Mouse (Mus musculus) heart, postnatal 36 days (tissue): ENCODE data around the gene Wdr91. TPM values are rescaled to one million over a fixed set of nuclear protein-coding genes. Genes with fewer than 3 reads are reported as not detected.

Source experiments
- DNase-seq, 2 experiments: peaks; one replicate each; pipeline ENCODE4 v3.0.0; 2021 to 2022
- intact Hi-C: fragments of 180-260 bp; cut with DNase I; formaldehyde crosslinking; loops from one replicate; pipeline ENCODE4 v1.15.1; 2025
- total RNA-seq, 2 experiments: library from RNA; stranded (reverse); gene quantifications; 2 replicates each; pipeline ENCODE4 v1.2.3; 2021

The Wdr91 gene
- total RNA-seq, 2 experiments from 2014 or later = 11.4 to 15.5 TPM

DNA sequence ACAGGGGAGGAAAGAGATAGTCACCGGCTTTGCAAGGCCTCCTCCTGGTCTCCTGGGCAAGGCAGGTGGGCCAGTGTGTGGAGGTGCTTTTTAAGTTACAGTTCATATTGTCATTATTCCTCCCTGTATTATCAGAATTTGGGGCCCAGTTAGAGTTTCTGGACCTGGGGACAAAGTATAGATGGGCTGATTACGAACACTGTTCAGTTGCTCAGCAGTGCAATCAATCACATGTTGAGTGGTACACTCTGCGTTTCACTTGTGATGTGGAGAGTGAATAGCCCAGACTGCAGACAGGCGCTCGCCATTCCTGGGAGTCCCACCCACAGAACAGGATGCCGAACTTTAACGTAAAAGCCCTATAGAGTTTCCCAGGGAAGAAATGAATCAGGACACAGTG lies 26.0 kb downstream of the Wdr91 start:
- no peak for DNase-seq
- intact Hi-C loops = no loop called here

DNA sequence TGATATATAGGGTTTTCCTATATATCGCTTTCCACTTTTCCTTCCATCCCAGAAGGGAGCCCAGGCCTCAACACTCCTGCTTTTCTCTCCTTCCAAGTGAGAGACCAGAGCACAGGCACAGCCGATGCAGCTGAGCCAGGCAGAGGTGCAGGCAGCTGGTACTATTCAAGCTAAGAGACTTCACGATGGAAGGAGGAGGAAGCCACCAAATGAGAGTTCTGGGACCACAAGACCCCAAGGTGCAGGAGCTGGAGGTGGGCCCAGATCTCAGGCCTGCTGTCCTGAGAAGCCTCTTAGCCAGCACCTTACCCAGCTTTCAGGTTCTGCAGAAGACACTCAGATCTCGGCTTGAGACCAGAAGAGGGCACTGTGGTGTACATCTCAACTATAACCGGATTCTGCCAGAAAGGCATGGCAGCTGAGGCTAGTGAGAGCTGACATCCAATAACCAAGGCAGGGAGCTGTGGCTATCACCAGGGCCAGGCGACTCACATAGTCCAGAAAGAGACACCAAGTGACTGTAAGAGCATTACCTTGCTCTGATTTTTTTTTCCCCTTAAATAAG lies 30.7 kb downstream of the Wdr91 start:
- DNase-seq = peak in 1 of 2 experiments; percentile 41
- intact Hi-C loops = loop anchor here (5.0 kb wide), 3 partner anchors 32 to 368 kb away; partner anchors contain the start of gene Wdr91

DNA sequence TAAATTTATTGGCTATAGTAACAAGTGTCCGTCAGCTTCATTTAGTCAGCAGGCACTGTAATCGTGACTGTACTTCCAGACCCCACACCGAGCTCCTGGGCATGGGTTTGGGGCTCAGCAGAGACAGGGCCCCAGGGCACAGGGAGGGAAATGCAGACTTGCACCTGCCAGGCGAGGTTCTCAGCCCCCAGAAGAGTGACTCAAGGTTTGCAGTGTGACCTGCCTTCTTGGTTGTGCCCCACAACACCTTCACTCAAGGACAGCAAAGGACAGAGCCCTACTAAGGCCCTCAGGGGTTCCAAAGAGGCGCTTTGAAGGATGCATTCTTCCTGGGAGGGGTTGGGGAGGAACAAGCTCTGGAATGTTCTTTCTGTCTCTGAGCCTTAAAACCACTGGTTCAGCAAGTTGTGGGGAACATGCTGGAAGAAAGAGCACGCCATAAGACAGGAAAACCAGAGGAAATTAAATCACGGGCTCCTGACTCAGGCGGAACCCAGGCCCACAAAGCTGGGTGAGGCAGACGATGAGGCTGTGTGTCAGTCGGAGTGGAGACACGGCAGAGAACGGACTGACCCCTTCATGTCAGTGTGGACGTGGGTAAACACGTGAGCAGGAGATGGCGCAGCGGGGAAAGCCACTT lies 31.5 kb downstream of the Wdr91 start:
- intact Hi-C loops = loop anchor here (5.0 kb wide), 3 partner anchors 33 to 367 kb away; partner anchors contain the start of gene Wdr91
- DNase-seq = no peak

DNA sequence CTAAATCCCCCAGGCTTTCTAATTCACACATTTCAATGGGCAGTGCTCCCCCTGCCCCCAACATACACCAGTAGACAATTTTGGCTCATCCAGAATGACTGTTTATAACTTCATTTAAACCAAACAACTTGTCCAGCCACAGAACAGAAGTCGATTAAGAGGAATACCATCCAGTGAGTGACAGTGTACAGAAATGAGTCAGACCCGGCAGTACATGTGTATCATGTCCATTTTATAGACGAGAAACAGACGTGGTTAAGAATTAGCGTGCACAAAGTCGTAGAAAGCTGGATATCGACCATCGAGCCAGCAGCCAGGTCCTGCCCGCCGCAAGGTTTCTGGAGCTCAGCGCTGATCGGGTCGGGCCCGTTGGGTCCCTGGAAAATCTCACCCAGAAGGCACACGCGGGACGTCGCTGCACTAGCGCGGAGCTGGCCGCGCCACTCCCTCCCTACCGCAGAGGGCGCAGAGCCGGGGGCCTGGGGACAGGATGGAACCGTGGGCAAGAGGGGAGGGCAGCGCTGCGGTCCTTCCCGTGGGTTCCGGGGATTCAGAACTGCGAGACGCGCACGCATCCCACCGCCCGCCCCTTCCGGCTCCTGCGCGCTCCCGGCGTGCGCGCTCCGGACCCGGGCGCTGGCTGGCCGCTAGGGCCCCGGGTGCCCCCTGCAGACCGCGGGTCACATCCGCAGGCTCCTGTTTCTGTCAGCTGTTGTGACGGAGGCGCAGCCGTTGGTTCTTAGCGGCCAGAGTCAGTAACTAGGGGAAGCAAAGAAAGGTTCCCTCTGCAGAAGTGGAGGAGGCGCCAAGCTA lies 33.0 kb downstream of the Wdr91 start, which contains the start of gene Cyren:
TSS of gene Cyren (minus strand) at position 552 of the 813 bp plus-strand sequence.
- peak; percentile 93 for DNase-seq
- intact Hi-C loops = loop anchor here (1.0 to 5.0 kb wide), 5 partner anchors 14 to 365 kb away; partner anchors contain the start of genes Agbl3, Tmem140 and Wdr91

DNA sequence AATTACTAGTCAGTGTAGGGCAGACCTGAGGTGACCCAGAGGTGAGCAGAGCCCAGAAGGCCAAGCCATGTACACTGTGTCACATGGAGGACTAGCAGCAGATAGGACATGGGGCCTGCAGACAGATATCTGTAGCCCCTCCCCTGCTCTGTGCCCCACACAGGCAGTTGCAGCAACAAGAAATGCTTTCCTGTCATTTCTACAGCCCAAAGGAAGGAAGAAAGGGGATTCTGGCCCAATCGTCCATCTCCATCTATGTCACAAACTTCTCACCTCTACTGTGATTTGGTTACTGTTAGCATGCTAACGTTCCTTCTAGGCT lies 33.9 kb downstream of the Wdr91 start:
- no peak for DNase-seq
- intact Hi-C loops = loop anchor here (1.0 to 5.0 kb wide), 4 partner anchors 13 to 364 kb away; partner anchors contain the start of genes Tmem140 and Wdr91

DNA sequence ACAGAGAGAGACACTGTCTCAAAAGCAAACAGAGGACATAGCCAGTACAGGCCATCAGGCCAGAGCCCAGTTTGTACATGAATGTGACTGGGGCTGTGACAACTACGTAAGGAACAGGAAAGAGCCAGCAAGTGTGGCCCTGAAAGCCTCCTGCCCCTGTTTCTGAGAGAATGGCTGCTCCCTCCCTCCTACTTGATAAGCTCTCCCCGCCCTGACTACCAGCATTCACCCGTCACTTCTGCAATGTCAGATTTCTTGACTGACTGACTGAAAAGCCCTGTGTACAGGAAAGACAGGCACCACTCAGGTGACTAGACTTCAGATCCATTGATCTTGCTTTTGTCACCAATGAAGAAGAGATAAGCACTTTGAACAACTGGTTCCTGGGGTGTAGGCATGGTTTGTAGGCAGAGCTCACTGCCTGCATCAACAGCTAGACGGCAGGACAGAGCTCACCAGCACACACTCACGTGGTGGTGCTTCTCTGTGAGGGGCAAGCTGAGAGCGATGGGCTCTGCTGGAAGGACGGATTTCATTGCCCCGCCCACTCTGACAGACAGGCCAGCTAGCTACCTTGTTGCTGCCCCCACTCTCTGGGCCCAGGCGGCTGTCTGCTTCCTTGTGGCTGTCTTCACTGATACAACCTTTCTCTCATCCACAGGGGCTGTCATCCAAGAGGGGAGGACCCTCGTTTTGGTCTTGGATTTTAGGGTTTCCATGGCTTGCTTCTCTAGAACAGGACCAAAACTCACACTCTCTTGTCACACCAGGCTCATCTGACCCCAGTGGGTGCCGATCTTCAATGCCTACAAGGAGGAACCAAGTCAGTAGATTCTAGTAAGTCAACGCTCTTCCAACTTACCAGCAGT lies 34.5 kb downstream of the Wdr91 start:
- intact Hi-C loops = loop anchor here (5.0 kb wide), 3 partner anchors 36 to 364 kb away; partner anchors contain the start of gene Wdr91
- no peak for DNase-seq

DNA sequence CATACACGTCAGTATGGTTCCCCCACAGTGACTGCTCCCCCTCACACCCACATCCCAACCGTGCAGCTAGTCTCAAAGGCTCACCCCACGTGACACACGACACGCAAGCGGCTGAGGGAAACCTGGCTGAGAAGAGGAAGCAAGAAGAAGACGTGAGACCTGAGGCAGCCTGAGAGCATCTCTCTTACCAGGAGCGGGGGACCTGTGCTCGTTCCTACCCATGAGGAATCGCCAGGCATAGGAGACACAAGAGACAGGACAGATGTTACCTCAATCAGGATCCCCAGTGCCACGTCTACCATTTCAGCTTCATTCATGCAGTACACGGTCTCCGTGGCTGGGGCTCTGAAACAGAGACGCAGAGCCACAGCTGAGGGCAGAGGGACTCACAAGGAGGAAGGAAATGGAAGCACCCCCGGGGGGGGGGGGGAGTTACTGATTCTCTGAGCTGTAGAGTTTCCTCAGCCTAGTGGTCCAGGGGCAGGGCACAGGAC lies 35.4 kb downstream of the Wdr91 start:
- intact Hi-C loops = loop anchor here (5.0 kb wide), 3 partner anchors 37 to 363 kb away; partner anchors contain the start of gene Wdr91

DNA sequence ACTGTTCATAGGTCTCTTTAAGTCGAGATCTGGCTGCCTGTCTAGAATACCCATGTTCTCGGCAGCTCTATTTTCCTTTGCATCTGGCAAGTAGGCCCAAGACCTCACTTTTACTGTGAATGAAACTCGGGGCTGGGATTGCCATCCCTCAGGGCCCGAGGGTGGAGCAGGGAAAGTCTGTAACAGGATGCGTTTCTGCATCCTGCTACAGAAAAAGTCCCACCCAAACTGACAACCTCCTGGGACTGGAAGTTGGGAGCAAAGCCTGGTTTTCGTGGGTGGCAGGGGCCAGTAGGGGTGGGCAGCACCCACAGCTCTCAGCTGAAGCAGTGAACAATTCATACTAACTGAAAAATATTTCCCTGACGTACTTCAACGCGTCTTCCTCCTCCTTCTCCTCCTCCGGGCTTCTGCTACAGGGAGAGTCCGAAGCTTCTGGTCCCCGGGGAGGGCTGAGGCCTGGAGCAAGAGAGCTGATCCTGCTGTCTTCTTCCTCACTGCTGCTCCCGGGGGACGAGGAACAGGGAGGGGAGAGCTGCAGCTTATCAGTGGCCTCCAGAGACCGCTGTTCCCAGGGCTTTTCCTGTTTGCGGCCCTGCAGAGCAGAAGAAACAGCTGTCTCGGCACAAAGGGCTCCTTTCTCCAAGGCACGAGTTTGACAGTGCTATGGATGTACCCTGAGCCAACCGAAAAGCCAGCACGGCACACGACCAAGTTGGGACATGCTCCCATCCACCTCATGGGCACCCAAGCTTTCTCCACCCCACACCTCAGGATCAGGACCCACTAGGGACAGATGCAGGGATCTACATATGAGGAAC lies 36.4 kb downstream of the Wdr91 start:
- DNase-seq = peak; percentile 77 to 83
- intact Hi-C loops = no loop called here

More for the DNA sequence above, 35.4 kb downstream of the Wdr91 start:
- DNase-seq = peak; percentile 48 to 67

DNA sequence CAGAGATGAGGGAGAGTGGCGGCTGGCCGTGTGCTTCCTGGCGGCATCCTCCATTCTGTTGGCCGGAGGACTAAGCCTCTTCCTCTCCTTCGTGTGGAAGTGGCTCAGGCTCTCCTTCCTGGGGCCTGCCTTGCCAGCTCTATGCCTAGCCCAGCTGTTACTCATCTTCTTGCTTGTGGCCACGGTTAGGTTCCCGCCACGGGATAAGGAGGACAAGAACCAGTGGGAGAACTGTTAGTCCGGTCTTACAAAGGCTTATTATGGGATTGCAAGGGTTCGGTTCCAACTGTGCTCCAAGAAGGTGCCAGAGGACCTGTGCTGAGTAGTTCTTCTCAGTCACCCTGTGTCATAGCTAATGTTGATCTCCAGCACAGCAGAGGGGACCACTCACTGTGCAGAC lies 37.8 kb downstream of the Wdr91 start:
- intact Hi-C loops = no loop called here
- no peak for DNase-seq

DNA sequence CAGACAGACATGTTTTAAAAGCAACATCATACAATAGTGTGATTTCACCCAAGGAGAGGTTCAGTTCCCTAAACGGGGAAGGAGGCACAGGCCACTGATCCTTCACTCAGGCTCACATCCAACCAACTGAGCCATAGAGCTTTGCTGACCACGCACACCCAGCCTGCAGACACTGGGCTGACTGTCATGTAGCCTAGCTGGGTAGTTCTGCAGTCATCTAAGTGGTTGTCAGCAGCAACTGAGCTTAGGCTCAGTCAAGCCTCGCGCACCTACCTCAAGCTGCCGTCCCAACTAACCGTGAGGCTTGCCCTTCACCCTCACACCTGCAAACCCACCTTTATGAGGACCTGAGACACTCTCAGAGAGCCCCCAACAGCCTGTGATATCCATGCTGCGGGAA lies 38.7 kb downstream of the Wdr91 start:
- intact Hi-C loops = no loop called here

DNA sequence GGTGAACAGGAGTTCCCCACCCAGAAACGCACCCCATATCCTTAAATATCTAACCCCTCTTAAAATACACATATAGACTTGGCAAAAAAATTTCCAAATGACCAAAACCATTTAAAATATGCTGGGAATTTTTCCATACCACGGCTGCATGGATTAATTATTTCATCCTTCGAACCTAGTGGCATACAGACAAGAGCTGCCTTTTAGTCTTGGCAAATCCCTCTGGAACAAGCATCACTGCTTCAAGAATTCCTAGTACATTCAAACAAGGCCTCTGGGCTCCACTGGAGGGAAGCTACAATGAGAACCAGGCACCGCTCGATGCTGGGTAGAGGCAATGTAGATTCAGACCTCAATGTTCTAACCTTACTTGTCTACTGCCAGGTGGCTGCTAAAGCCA lies 40.0 kb downstream of the Wdr91 start:
- DNase-seq = no peak
- intact Hi-C loops = no loop called here

More for the DNA sequence above, 38.7 kb downstream of the Wdr91 start:
- DNase-seq = no peak

DNA sequence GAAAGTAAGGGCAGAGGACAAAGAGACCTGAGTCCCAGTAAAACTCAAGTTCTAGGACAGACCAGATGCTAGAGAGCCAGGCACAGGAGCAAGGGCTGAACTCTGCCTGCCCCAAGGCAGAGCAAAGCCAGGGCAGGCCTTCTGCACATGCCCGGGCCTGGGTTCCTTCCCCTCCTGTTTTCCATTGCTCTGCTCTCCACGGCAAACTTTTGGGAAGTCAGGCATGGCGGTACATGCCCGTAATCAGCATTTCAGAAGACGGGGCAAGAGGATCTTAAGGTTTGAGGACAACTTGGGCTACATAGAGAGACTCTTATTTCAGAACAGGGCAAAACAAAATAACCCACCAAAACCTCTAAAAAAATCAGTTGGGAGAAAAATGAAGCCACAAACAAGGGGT lies 40.5 kb downstream of the Wdr91 start:
- intact Hi-C loops = no loop called here
- DNase-seq = no peak

DNA sequence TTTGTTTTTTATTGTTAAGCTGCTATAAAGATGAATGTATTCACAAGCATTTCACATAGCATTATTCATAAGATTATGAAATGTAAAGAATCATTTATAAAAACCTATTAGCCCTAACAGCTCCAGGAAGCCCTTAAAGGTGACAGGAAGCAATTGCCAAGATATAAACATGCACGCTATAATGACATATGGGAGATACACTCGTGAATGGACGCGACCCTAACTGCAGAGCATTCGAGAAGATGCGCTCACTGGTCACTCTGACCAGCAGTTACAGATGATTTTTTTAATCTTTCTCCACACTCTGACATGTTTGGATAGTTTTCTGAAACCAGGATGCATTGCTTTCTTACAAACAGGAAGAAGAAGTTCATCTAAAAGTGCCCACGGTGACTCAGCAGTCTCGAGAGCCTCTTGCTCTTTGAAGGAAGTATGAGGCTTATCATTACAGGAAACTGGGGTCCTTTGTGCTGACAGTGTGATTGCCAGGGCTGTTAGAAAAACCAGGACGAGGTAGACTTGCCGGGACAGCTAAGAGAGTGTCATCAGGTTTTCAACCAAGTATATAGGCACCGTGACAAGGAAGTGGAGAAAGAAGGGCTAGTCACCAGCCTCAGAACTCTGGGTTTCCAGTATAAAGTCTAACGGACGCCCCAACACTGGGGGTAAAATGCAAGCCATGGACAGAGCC lies 41.3 kb downstream of the Wdr91 start:
- DNase-seq = peak; percentile 24 to 42
- intact Hi-C loops = loop anchor here (5.0 kb wide), 2 partner anchors 247 to 272 kb away; partner anchors contain the start of gene Cald1

DNA sequence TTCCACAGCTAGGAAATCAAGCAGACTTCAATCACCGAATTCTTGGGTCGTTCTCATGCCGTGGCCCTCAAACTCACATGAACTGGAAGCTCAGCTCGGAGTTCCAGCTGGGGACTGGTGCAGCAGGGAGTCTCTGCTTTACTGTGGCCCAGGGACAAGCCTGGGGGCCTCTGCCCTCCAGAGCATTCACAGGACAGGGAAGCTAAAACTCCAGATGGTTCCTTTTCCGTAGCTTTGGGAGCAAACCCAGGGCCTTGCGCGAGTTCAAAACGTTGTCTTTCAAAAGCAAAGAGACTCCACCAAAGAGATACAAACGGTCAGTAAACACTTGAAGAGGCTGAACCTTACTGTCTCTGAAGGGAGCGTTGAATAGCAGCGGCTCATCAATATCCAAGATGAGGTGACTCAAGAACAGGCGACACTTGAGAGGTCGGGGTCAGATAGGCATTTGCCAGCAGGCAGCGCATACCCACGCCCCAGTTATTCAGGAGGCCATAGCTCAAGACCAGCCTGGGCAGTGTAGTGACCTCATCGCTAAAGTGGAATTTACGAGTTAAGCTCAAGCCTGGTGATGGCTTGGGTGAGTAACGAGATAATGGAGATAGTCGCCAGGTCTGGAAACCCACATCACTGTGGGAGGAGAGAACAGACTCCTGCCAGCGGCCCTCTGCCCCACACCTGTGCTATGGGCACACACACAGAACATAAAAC lies 42.0 kb downstream of the Wdr91 start:
- intact Hi-C loops = loop anchor here (5.0 kb wide), 2 partner anchors 246 to 271 kb away; partner anchors contain the start of gene Cald1
- peak; percentile 36 to 44 for DNase-seq

DNA sequence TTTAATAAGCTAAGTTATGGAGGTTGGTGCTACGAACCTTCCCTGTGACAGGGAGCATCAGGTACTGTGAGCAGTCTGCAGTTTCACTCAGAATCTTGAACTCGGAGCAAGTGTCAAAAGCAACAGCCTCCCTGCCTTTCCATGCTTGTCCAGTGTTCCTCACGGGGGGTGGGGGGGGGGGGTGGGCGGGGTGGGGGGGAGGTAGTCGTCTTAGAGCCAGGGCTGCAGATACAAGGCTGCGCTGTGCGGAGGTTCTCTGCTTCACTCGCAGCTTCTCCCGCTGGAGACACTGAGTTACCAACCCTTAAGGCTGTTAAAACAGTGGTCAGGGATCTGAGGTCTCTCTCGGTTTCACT lies 42.7 kb downstream of the Wdr91 start:
- intact Hi-C loops = loop anchor here (5.0 kb wide), 2 partner anchors 246 to 271 kb away; partner anchors contain the start of gene Cald1
- no peak for DNase-seq

DNA sequence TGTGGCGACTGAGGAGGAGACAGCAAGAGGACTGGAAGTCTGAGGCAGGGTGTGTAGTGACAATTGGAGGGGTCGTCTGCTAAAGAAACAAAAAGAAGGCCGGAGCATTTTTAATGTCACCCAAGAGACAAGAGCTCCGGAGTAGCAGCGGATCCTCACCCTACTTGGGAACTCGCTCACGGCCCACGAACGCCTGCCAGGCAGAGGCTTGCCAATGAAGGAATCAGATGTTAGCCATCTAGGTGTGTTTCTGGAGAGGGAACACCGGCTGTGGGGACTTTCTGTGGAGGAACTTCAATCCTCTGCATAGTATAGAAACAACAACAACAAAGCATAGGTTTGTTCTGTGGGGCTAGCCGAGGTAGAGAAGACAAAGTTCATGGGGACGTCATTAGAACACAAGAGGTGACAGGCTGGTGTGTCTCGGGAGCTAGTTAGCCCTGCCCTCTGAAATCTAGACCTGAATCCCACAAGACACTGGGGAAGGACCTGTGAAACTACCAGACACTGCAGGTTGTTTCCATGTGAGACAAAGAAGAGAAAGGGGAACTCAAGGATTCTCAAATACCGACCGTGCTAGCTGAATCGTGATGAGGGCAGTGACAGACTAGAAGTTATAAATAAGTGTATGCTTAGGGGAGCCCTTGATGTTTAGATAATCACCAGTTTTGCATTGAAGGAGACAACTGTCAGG lies 43.2 kb downstream of the Wdr91 start:
- intact Hi-C loops = loop anchor here (5.0 kb wide), 2 partner anchors 245 to 270 kb away; partner anchors contain the start of gene Cald1
- DNase-seq = peak in 1 of 2 experiments; percentile 19

DNA sequence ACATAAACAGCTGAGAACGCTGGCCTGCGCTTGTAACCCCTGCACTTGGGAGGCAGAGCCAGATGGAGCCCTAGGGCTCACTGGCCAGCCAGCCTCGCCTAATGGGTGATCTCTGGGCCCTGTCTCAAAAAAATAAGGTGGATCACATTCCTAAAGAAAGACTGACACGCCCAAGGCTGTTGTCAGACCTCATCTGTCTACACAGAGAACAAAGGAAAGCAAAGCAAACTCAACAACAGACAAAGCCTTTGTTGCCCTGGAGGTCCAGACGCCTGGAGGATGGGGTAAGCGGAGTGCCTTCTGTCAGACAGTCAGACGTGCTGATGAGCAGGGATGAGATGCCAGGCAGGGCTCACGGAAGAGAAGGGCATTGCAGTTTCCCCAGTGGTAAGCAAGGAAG lies 43.9 kb downstream of the Wdr91 start:
- intact Hi-C loops = loop anchor here (5.0 kb wide), 2 partner anchors 244 to 269 kb away; partner anchors contain the start of gene Cald1
- peak in 1 of 2 experiments; percentile 19 for DNase-seq
